Mouse (Mus musculus) C2C12 (cell line): ENCODE data around the gene D130040H23Rik. TPM values are rescaled to one million over a fixed set of nuclear protein-coding genes. Genes with fewer than 3 reads are reported as not detected.

Experiments
- H3K27me3 ChIP-seq: one replicate; pipeline ENCODE4 v1.6.1; 2011; ENCODE audit not compliant: control insufficient read depth, insufficient read depth, insufficient read length
- H3K36me3 ChIP-seq: one replicate; pipeline ENCODE4 v1.6.1; 2011; ENCODE audit not compliant: control insufficient read depth, insufficient read depth
- H3K4me3 ChIP-seq: one replicate; pipeline ENCODE4 v1.5.1; 2011; ENCODE audit warnings: mild to moderate bottlenecking, control low read depth; ENCODE audit not compliant: poor library complexity, insufficient read depth, severe bottlenecking
- H3K79me2 ChIP-seq: one replicate; pipeline ENCODE4 v1.6.1; 2011; ENCODE audit not compliant: control insufficient read depth, insufficient read depth
- H3K79me3 ChIP-seq: one replicate; pipeline ENCODE4 v1.6.1; 2011; ENCODE audit warnings: low read depth, control low read depth
- H3ac ChIP-seq: one replicate; pipeline ENCODE3; 2011; ENCODE audit warnings: low read depth; ENCODE audit not compliant: control insufficient read depth, insufficient read length
- CEBPB ChIP-seq: IDR thresholded peaks from one replicate; pipeline ENCODE4 v1.6.1; 2011; ENCODE audit warnings: low read depth, mild to moderate bottlenecking, control low read depth, moderate library complexity
- CTCF ChIP-seq: IDR thresholded peaks from one replicate; pipeline ENCODE4 v1.5.1; 2011; ENCODE audit not compliant: control insufficient read depth, insufficient read depth, insufficient read length
- FOSL1 ChIP-seq: IDR thresholded peaks from one replicate; pipeline ENCODE4 v1.8.0; 2011; ENCODE audit warnings: mild to moderate bottlenecking, low read length; ENCODE audit not compliant: poor library complexity, insufficient read depth, severe bottlenecking
- MAX ChIP-seq: IDR thresholded peaks from one replicate; pipeline ENCODE4 v1.6.1; 2011; ENCODE audit warnings: mild to moderate bottlenecking, control low read depth
- MYOD1 ChIP-seq: IDR thresholded peaks from one replicate; pipeline ENCODE4 v1.6.1; 2011; ENCODE audit warnings: low read depth; ENCODE audit not compliant: control insufficient read depth, insufficient read length
- MYOG ChIP-seq: IDR thresholded peaks from one replicate; pipeline ENCODE4 v1.6.1; 2011; ENCODE audit not compliant: control insufficient read depth, insufficient read length; ENCODE audit errors: extremely low read depth
- USF1 ChIP-seq: IDR thresholded peaks from one replicate; pipeline ENCODE4 v1.6.1; 2011; ENCODE audit warnings: low read depth, mild to moderate bottlenecking, control low read depth, moderate library complexity
- long read RNA-seq, 2 experiments: library from polyadenylated mRNA; unstranded; transcript quantifications; one replicate each; pipeline ENCODE4 v2.0.0; 2019 to 2020
- polyA plus RNA-seq: library from polyadenylated mRNA; unstranded; fragments of >200 nt; fragmentation: generic; extraction: Trizol; gene quantifications from one replicate; pipeline ENCODE4 v1.2.1, GENCODE M21; 2012; ENCODE audit warnings: missing spikeins

D130040H23Rik gene
- 0.13 TPM for polyA plus RNA-seq
- long read RNA-seq, experiment 1, result 0 reads
- long read RNA-seq, experiment 2, partial matches to known transcripts, result 0 of 1 reads
- long read RNA-seq, experiment 2, other reads (novel, unspliced or antisense), result 1 of 1 reads

- TF ChIP-seq CTCF (no peak), MAX (no peak), MYOG (no peak), USF1 (no peak), FOSL1 (no peak), CEBPB (no peak), MYOD1 (no peak)
- H3K36me3 ChIP-seq, result no peaks in the 10 kb centered on the region
- no peaks in the 10 kb centered on the region for H3K79me2 ChIP-seq
- no peaks in the 10 kb centered on the region for H3K79me3 ChIP-seq
- H3K4me3 ChIP-seq, result no peak within 1 kb of the TSS
- H3K27me3 ChIP-seq, result no peaks in the 10 kb centered on the region
- H3ac ChIP-seq, result peak within 1 kb of the TSS; percentile 66
These were observed at the start of gene D130040H23Rik for GRCm38 (mm10) chr8:69270386-69271202. D130040H23Rik (plus strand) TSS chr8:69271080.

GRCm38 (mm10) chr8:69242541-69242940 lies 28.3 kb upstream of the D130040H23Rik start:
- no peak for TF ChIP-seq CTCF
- TF ChIP-seq MYOG, result no peak
- no peak for TF ChIP-seq MYOD1
- no peak for TF ChIP-seq MAX
- no peak for TF ChIP-seq USF1
- TF ChIP-seq CEBPB, result no peak
- no peak for TF ChIP-seq FOSL1
- Histone ChIP-seq H3K4me3 (no peak overlapping the region), H3K79me3 (no peaks in the 10 kb centered on the region), H3ac (no peak overlapping the region), H3K79me2 (no peaks in the 10 kb centered on the region), H3K27me3 (no peaks in the 10 kb centered on the region), H3K36me3 (no peaks in the 10 kb centered on the region)

GRCm38 (mm10) chr8:69268525-69268924 lies 2.4 kb upstream of the D130040H23Rik start:
- Histone ChIP-seq H3ac (no peak overlapping the region), H3K36me3 (no peaks in the 10 kb centered on the region), H3K27me3 (no peaks in the 10 kb centered on the region), H3K79me3 (no peaks in the 10 kb centered on the region), H3K79me2 (no peaks in the 10 kb centered on the region), H3K4me3 (no peak overlapping the region)
- TF ChIP-seq CEBPB, result no peak
- no peak for TF ChIP-seq MYOD1
- no peak for TF ChIP-seq MYOG
- TF ChIP-seq CTCF, result no peak
- no peak for TF ChIP-seq MAX
- TF ChIP-seq USF1, result no peak

- no peak for TF ChIP-seq USF1
- TF ChIP-seq CEBPB, result no peak
- TF ChIP-seq FOSL1, result no peak
- no peak for TF ChIP-seq MAX
- no peak for TF ChIP-seq MYOG
- no peak for TF ChIP-seq MYOD1
- no peak for TF ChIP-seq CTCF
- Histone ChIP-seq H3K27me3 (no peaks in the 10 kb centered on the region), H3ac (peak overlapping the region; percentile 66), H3K79me2 (no peaks in the 10 kb centered on the region), H3K79me3 (no peaks in the 10 kb centered on the region), H3K36me3 (no peaks in the 10 kb centered on the region), H3K4me3 (no peak overlapping the region)
These were observed 299 bp downstream of the D130040H23Rik start for GRCm38 (mm10) chr8:69271203-69271554.

GRCm38 (mm10) chr8:69272435-69272834 lies 1.6 kb downstream of the D130040H23Rik start:
- no peak overlapping the region for H3ac ChIP-seq

More at GRCm38 (mm10) chr8:69272435-69272834, 1.6 kb downstream of the D130040H23Rik start:
- H3K79me2 ChIP-seq, result no peaks in the 10 kb centered on the region
- H3K27me3 ChIP-seq, result no peaks in the 10 kb centered on the region
- H3K79me3 ChIP-seq, result no peaks in the 10 kb centered on the region
- H3K36me3 ChIP-seq, result no peaks in the 10 kb centered on the region
- TF ChIP-seq USF1 (no peak), CEBPB (no peak), MYOG (no peak), CTCF (no peak), FOSL1 (no peak), MAX (no peak), MYOD1 (no peak)
- no peak overlapping the region for H3K4me3 ChIP-seq
